Comparison of ENCODE assay signal across 24 mouse cellular contexts in genomic region chr15:91651493-91651892, GRCm38 (mm10). TPM values are rescaled to one million over a fixed set of nuclear protein-coding genes. Genes with fewer than 3 reads are reported as not detected.
DNase-seq lines count a peak whose midpoint lies in the region; ATAC-seq lines count a peak whose summit lies in the region.
"Had no signal": no experiment of that assay in that cellular context is flagged by ENCODE, and none has a peak within 500 bp of the region (broad histone marks: within the 10 kb centered on the region; RNA-seq: fewer than 3 reads in every experiment).

No protein-coding gene starts in this region.

- H3K4me3 ChIP-seq in heart, embryonic 11.5 days (ENCODE audit: low read depth, low read length), result no peak overlapping the region
- H3K4me3 ChIP-seq: embryonic facial prominence, embryonic 10.5 days; forebrain, embryonic 12.5 days; hindbrain, embryonic 12.5 days; limb, embryonic 10.5 days; midbrain, embryonic 12.5 days had no signal

- no peaks in the 10 kb centered on the region for H3K4me1 ChIP-seq in heart, embryonic 11.5 days (ENCODE audit: control insufficient read depth, insufficient read depth, low read length)
- H3K4me1 ChIP-seq: embryonic facial prominence, embryonic 10.5 days; forebrain, embryonic 12.5 days; hindbrain, embryonic 12.5 days; limb, embryonic 10.5 days; midbrain, embryonic 12.5 days had no signal

- no peak overlapping the region for H3K4me2 ChIP-seq in heart, embryonic 11.5 days
- H3K4me2 ChIP-seq: forebrain, embryonic 12.5 days; hindbrain, embryonic 12.5 days; liver, embryonic 11.5 days; midbrain, embryonic 12.5 days had no signal

- peak; percentile 41 for DNase-seq in adrenal gland, adult 2 months
- no peak for DNase-seq in adrenal gland, adult 8-10 months
- DNase-seq in 3T3-L1 (ENCODE audit: low read depth, low spot score), result peak; percentile 78
- DNase-seq in yolk sac, embryonic 10.5 days (ENCODE audit: low spot score), result no peak
- no peak for DNase-seq in urinary bladder, postnatal 14 days (ENCODE audit: low spot score)
- DNase-seq: adrenal gland, postnatal 36 days; cerebellum, adult 2 months; kidney, adult 8-10 months; kidney, postnatal 36 days; layer of hippocampus, adult 9-11 months; lung, adult 18-20 months; right cerebral cortex, postnatal 25 days; thymus, postnatal 36 days had no signal

- H3K9ac ChIP-seq in heart, embryonic 11.5 days (ENCODE audit: low read depth, low read length), result no peak overlapping the region
- H3K9ac ChIP-seq: forebrain, embryonic 12.5 days; hindbrain, embryonic 12.5 days; midbrain, embryonic 12.5 days had no signal

- 73% methylated on average over 7 of the region's 7 CpGs for WGBS in heart, embryonic 11.5 days (ENCODE audit: insufficient replicate concordance)

- H3K36me3 ChIP-seq in heart, embryonic 11.5 days (ENCODE audit: control insufficient read depth, insufficient read depth, low read length), result no peaks in the 10 kb centered on the region
- H3K36me3 ChIP-seq: embryonic facial prominence, embryonic 10.5 days; forebrain, embryonic 12.5 days; hindbrain, embryonic 12.5 days; limb, embryonic 10.5 days; midbrain, embryonic 12.5 days had no signal

- peak; percentile 96 for ATAC-seq in common myeloid progenitor, adult 5-6 weeks (replicated peaks; ENCODE audit: low read depth, poor library complexity, severe bottlenecking)
- peak; percentile 95 for ATAC-seq in monocyte, adult 5-6 weeks (replicated peaks; ENCODE audit: insufficient number of reproducible peaks, low FRiP score, low TSS enrichment, poor library complexity, severe bottlenecking)
- ATAC-seq in heart, embryonic 11.5 days (replicated peaks; ENCODE audit: insufficient number of reproducible peaks, low FRiP score, low TSS enrichment), result no peak
- ATAC-seq: Patski had no signal

- no peak overlapping the region for H3K27ac ChIP-seq in heart, embryonic 11.5 days (ENCODE audit: low read depth, low read length)
- H3K27ac ChIP-seq: embryonic facial prominence, embryonic 10.5 days; forebrain, embryonic 12.5 days; hindbrain, embryonic 12.5 days; limb, embryonic 10.5 days; macrophage; midbrain, embryonic 12.5 days had no signal

- no peaks in the 10 kb centered on the region for H3K27me3 ChIP-seq in heart, embryonic 11.5 days (ENCODE audit: control insufficient read depth, insufficient read depth, low read length)
- H3K27me3 ChIP-seq: forebrain, embryonic 12.5 days; hindbrain, embryonic 12.5 days; midbrain, embryonic 12.5 days; Patski had no signal

- no peaks in the 10 kb centered on the region for H3K9me3 ChIP-seq in heart, embryonic 11.5 days (replicated peaks; ENCODE audit: control insufficient read depth, low read length)
- H3K9me3 ChIP-seq: embryonic facial prominence, embryonic 10.5 days; forebrain, embryonic 12.5 days; hindbrain, embryonic 12.5 days; limb, embryonic 10.5 days; midbrain, embryonic 12.5 days had no signal

RNA-seq across cellular contexts. Expression of gene Lrrk2, which starts 21.5 kb away (rescaled TPM):
- total RNA-seq in adrenal gland, adult 2 months (2021), result 10 to 100 TPM; 19.2 to 79.2 TPM
- polyA plus RNA-seq in adrenal gland, adult 2 months (2012; rRNA removed), result 3.3 and 6.4 TPM in 2 replicates
- 10 to 100 TPM; 16.4 to 99.1 (median 40.1) TPM for total RNA-seq in adrenal gland, adult 8-10 months (2022)
- 5.9 and 7.2 TPM in 2 replicates for total RNA-seq in common myeloid progenitor, adult 5-6 weeks (2017)
- total RNA-seq in monocyte, adult 5-6 weeks (2017), result 79.5 to 92.8 TPM (median 89.4 TPM) in 3 replicates
- polyA plus RNA-seq in heart, embryonic 11.5 days (2014; fragmentation: Nextera tagmentation; extraction: Ambion mirVana), result 5.6 and 6.1 TPM in 2 replicates

Comparison
In these comparisons a context has a peak if more than half of its experiments do, and no peak if none do; other contexts are left out.
1. DNase-seq: peak in adrenal gland, adult 2 months (single experiment) and 3T3-L1 (single experiment); none in adrenal gland, adult 8-10 months (single experiment), yolk sac, embryonic 10.5 days (single experiment) and urinary bladder, postnatal 14 days (single experiment).